In the genomic region with DNA sequence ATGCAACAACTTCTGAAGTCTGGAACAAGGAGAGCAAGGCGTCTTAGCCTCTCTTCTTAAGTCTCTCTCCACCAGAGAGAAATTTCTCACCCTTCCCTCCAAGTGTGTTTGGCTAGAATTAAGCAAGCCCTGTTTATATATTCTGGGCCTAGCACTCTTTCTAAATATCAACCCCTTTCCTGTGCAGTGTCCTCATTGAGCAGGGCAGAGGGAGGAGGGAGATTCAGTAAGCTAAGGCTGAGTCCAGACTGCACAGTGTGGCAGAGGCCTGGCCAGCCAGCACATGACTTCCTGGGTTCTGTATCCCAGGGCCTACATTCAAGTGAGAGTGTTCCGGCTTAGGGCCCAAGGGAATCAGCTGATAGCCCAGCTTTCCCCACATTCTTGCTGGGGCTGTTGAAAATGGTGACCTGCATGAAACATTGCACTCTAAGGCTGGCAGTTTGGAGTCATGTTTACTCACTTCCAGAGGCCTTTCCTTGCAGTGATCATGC, we compare ENCODE assay signal across 25 mouse cellular contexts.
A peak's percentile ranks its signal among the peaks of the same experiment; 100 is the strongest.
DNase-seq lines count a peak whose midpoint lies in the region; ATAC-seq and TF ChIP-seq lines count a peak whose summit lies in the region.
"Had no signal": no experiment of that assay in that cellular context is flagged by ENCODE, and none has a peak within 500 bp of the region (broad histone marks: within the 10 kb centered on the region; RNA-seq: fewer than 3 reads in every experiment).

No protein-coding gene starts in this region.

- WGBS in heart, embryonic 11.5 days (ENCODE audit: insufficient replicate concordance) = 71% methylated on average over 2 of the region's 2 CpGs
- WGBS in midbrain, embryonic 11.5 days = 73% methylated on average over 2 of the region's 2 CpGs
- 90% methylated on average over 2 of the region's 2 CpGs for WGBS in midbrain, postnatal 0 days

- no peak overlapping the region for H3K27ac ChIP-seq in heart, embryonic 11.5 days (ENCODE audit: low read depth, low read length)
- no peak overlapping the region for H3K27ac ChIP-seq in midbrain, embryonic 11.5 days (ENCODE audit: low read depth, low read length)
- H3K27ac ChIP-seq in midbrain, postnatal 0 days (ENCODE audit: low read depth, low read length) = no peak overlapping the region
- H3K27ac ChIP-seq: forebrain, embryonic 13.5 days; heart, adult 2 months; intestine, embryonic 15.5 days; kidney, postnatal 0 days; liver, embryonic 12.5 days had no signal

- ATAC-seq in heart, embryonic 11.5 days (replicated peaks; ENCODE audit: insufficient number of reproducible peaks, low FRiP score, low TSS enrichment) = no peak
- ATAC-seq in midbrain, embryonic 11.5 days (ENCODE audit: low FRiP score) = no peak
- ATAC-seq in midbrain, postnatal 0 days (ENCODE audit: low FRiP score) = no peak
- no peak for ATAC-seq in CD4-positive, CD25-positive, alpha-beta regulatory T cell, adult 4 months
- ATAC-seq: activated CD4-positive, CD25-positive, alpha-beta regulatory T cell, adult 4 months; forebrain, embryonic 13.5 days; hindbrain, embryonic 16.5 days; intestine, embryonic 15.5 days; liver, embryonic 12.5 days; liver, postnatal 0 days; midbrain, embryonic 13.5 days had no signal

- H3K4me3 ChIP-seq in heart, embryonic 11.5 days (ENCODE audit: low read depth, low read length) = no peak overlapping the region
- no peak overlapping the region for H3K4me3 ChIP-seq in midbrain, embryonic 11.5 days (ENCODE audit: low read depth, low read length)
- H3K4me3 ChIP-seq in midbrain, postnatal 0 days (ENCODE audit: low read depth, low read length) = no peak overlapping the region
- H3K4me3 ChIP-seq: forebrain, embryonic 13.5 days; heart, adult 2 months; intestine, embryonic 15.5 days; liver, embryonic 12.5 days; megakaryocyte, embryonic 14.5 days; midbrain, embryonic 13.5 days had no signal

- DNase-seq in heart, adult 8-10 months (ENCODE audit: low spot score) = peak; percentile 35
- DNase-seq in midbrain, embryonic 11.5 days (ENCODE audit: low spot score, missing footprints) = peak; percentile 72
- DNase-seq in midbrain, postnatal 0 days (ENCODE audit: low spot score) = no peak
- DNase-seq in heart, adult 9 months (ENCODE audit: low spot score in 2 of 2) = peak; percentile 39 to 72
- DNase-seq in embryo, embryonic 11 days = no peak
- DNase-seq: adrenal gland, adult 8-10 months; cerebellum, adult 2 months; cerebellum, postnatal 25 days; gastrocnemius, postnatal 25 days; kidney, adult 8-10 months; kidney, postnatal 4 days; liver, postnatal 0 days; lung, postnatal 4 days; thymus, postnatal 4 days had no signal

- H3K4me2 ChIP-seq in heart, embryonic 11.5 days = no peak overlapping the region
- H3K4me2 ChIP-seq in midbrain, embryonic 11.5 days = no peak overlapping the region
- H3K4me2 ChIP-seq in midbrain, postnatal 0 days (ENCODE audit: low read depth, low read length, poor library complexity, severe bottlenecking) = no peak overlapping the region
- H3K4me2 ChIP-seq: forebrain, embryonic 13.5 days; intestine, embryonic 15.5 days; liver, embryonic 12.5 days; midbrain, embryonic 13.5 days had no signal

- H3K9ac ChIP-seq in heart, embryonic 11.5 days (ENCODE audit: low read depth, low read length) = no peak overlapping the region
- H3K9ac ChIP-seq in midbrain, embryonic 11.5 days (ENCODE audit: low read length) = no peak overlapping the region
- H3K9ac ChIP-seq in midbrain, postnatal 0 days (replicated peaks; ENCODE audit: low read length, poor library complexity, severe bottlenecking) = no peak overlapping the region
- H3K9ac ChIP-seq: forebrain, embryonic 13.5 days; intestine, embryonic 15.5 days; liver, embryonic 12.5 days; liver, postnatal 0 days; midbrain, embryonic 13.5 days had no signal

- TF ChIP-seq CTCF in midbrain, postnatal 0 days (IDR thresholded peaks at IDR 0.05) = no peak

- no peaks in the 10 kb centered on the region for H3K36me3 ChIP-seq in heart, embryonic 11.5 days (ENCODE audit: control insufficient read depth, insufficient read depth, low read length)
- H3K36me3 ChIP-seq in midbrain, embryonic 11.5 days (ENCODE audit: control insufficient read depth, insufficient read depth, low read length) = no peaks in the 10 kb centered on the region
- no peaks in the 10 kb centered on the region for H3K36me3 ChIP-seq in midbrain, postnatal 0 days (ENCODE audit: insufficient read depth, low read length)
- H3K36me3 ChIP-seq: intestine, embryonic 15.5 days; liver, embryonic 12.5 days; midbrain, embryonic 13.5 days had no signal

- H3K27me3 ChIP-seq in heart, embryonic 11.5 days (ENCODE audit: control insufficient read depth, insufficient read depth, low read length) = no peaks in the 10 kb centered on the region
- no peaks in the 10 kb centered on the region for H3K27me3 ChIP-seq in midbrain, embryonic 11.5 days (ENCODE audit: control insufficient read depth, insufficient read depth, low read length)
- no peaks in the 10 kb centered on the region for H3K27me3 ChIP-seq in midbrain, postnatal 0 days (ENCODE audit: insufficient read depth, low read length)
- H3K27me3 ChIP-seq: forebrain, embryonic 13.5 days; intestine, embryonic 15.5 days; liver, embryonic 12.5 days; megakaryocyte, embryonic 14.5 days; midbrain, embryonic 13.5 days had no signal

- H3K4me1 ChIP-seq in heart, embryonic 11.5 days (ENCODE audit: control insufficient read depth, insufficient read depth, low read length) = peaks cover 8% of the 10 kb centered on the region
- no peaks in the 10 kb centered on the region for H3K4me1 ChIP-seq in midbrain, embryonic 11.5 days (ENCODE audit: control insufficient read depth, insufficient read depth, low read length)
- H3K4me1 ChIP-seq in midbrain, postnatal 0 days (ENCODE audit: insufficient read depth, low read length) = no peaks in the 10 kb centered on the region
- H3K4me1 ChIP-seq: intestine, embryonic 15.5 days; liver, embryonic 12.5 days; megakaryocyte, embryonic 14.5 days had no signal

- no peaks in the 10 kb centered on the region for H3K9me3 ChIP-seq in heart, embryonic 11.5 days (replicated peaks; ENCODE audit: control insufficient read depth, low read length)
- no peaks in the 10 kb centered on the region for H3K9me3 ChIP-seq in midbrain, embryonic 11.5 days (ENCODE audit: control insufficient read depth, low read length)
- no peaks in the 10 kb centered on the region for H3K9me3 ChIP-seq in midbrain, postnatal 0 days (ENCODE audit: low read length)
- H3K9me3 ChIP-seq: intestine, embryonic 15.5 days; liver, embryonic 12.5 days; midbrain, embryonic 13.5 days had no signal

Comparison
In these comparisons a context has a peak if more than half of its experiments do, and no peak if none do; other contexts are left out.
1. DNase-seq: peak in heart, adult 8-10 months (single experiment), midbrain, embryonic 11.5 days (single experiment) and heart, adult 9 months (2 of 2); none in midbrain, postnatal 0 days (single experiment) and embryo, embryonic 11 days (single experiment).